In the genomic region with DNA sequence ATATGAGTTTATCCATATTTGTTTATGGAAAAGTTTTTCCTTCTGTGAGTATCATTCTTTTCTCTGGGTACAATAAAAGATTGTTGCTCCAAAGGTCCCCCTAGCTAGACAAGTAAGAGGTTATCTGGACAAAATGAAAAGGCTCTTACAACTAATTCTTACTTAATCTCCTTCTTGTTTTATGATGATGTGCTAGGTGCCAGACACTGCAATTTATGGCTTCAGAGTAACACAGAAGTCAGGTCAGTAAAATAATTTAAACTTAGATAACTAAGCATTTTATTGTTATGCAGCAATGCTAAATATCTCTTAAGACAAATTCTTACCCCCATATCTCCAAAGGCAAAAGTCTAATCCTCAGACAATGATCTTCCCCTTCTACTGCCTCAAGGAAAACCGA, we compare ENCODE assay signal across 28 mouse cellular contexts.
"Had no signal": no experiment of that assay in that cellular context is flagged by ENCODE, and none has a peak within 500 bp of the region (broad histone marks: within the 10 kb centered on the region; RNA-seq: fewer than 3 reads in every experiment).

No protein-coding gene starts in this region.

- H3K9ac ChIP-seq: embryonic facial prominence, embryonic 12.5 days; embryonic facial prominence, embryonic 13.5 days; embryonic facial prominence, embryonic 15.5 days; forebrain, embryonic 12.5 days; forebrain, embryonic 13.5 days; forebrain, embryonic 15.5 days; forebrain, postnatal 0 days had no signal

- H3K4me2 ChIP-seq: embryonic facial prominence, embryonic 12.5 days; embryonic facial prominence, embryonic 13.5 days; embryonic facial prominence, embryonic 15.5 days; forebrain, embryonic 12.5 days; forebrain, embryonic 13.5 days; forebrain, embryonic 15.5 days had no signal

- H3K27me3 ChIP-seq: embryonic facial prominence, embryonic 12.5 days; embryonic facial prominence, embryonic 13.5 days; embryonic facial prominence, embryonic 15.5 days; forebrain, embryonic 12.5 days; forebrain, embryonic 13.5 days; forebrain, embryonic 15.5 days had no signal

- H3K4me3 ChIP-seq: embryonic facial prominence, embryonic 10.5 days; embryonic facial prominence, embryonic 12.5 days; embryonic facial prominence, embryonic 13.5 days; embryonic facial prominence, embryonic 15.5 days; erythroblast, embryonic 14.5 days; forebrain, embryonic 10.5 days; forebrain, embryonic 12.5 days; forebrain, embryonic 13.5 days; forebrain, embryonic 15.5 days; gastrocnemius, adult 2 months had no signal

- ATAC-seq: forebrain, embryonic 13.5 days; forebrain, embryonic 14.5 days; forebrain, embryonic 15.5 days; forebrain, embryonic 16.5 days; forebrain, postnatal 0 days had no signal

- DNase-seq: cerebellum, adult 2 months; cerebellum, adult 8-10 months; cerebellum, adult 9-10 months; cerebellum, adult 9-11 months; cerebellum, postnatal 10 days; cerebellum, postnatal 14 days; cerebellum, postnatal 25 days; cerebellum, postnatal 36 days; embryo, embryonic 11 days; forebrain, postnatal 0 days; gastrocnemius, adult 2 months; gastrocnemius, postnatal 10 days; gastrocnemius, postnatal 14 days; gastrocnemius, postnatal 25 days; gastrocnemius, postnatal 36 days; heart, adult 11 months; heart, adult 18-20 months had no signal

- H3K4me1 ChIP-seq: embryonic facial prominence, embryonic 10.5 days; embryonic facial prominence, embryonic 12.5 days; embryonic facial prominence, embryonic 13.5 days; embryonic facial prominence, embryonic 15.5 days; forebrain, embryonic 10.5 days; forebrain, embryonic 12.5 days; forebrain, embryonic 13.5 days; forebrain, embryonic 15.5 days had no signal

- H3K27ac ChIP-seq: embryonic facial prominence, embryonic 10.5 days; embryonic facial prominence, embryonic 12.5 days; embryonic facial prominence, embryonic 13.5 days; embryonic facial prominence, embryonic 15.5 days; forebrain, embryonic 10.5 days; forebrain, embryonic 12.5 days; forebrain, embryonic 13.5 days; forebrain, embryonic 15.5 days; gastrocnemius, adult 2 months had no signal

- H3K9me3 ChIP-seq: embryonic facial prominence, embryonic 10.5 days; embryonic facial prominence, embryonic 12.5 days; embryonic facial prominence, embryonic 13.5 days; embryonic facial prominence, embryonic 15.5 days; forebrain, embryonic 10.5 days; forebrain, embryonic 12.5 days; forebrain, embryonic 13.5 days; forebrain, embryonic 15.5 days had no signal

- H3K36me3 ChIP-seq: embryonic facial prominence, embryonic 10.5 days; embryonic facial prominence, embryonic 12.5 days; embryonic facial prominence, embryonic 13.5 days; embryonic facial prominence, embryonic 15.5 days; forebrain, embryonic 10.5 days; forebrain, embryonic 12.5 days; forebrain, embryonic 15.5 days had no signal
